Comparison of ENCODE assay signal across 17 mouse cellular contexts in genomic region chr3:60638530-60638929, GRCm38 (mm10).
DNase-seq lines count a peak whose midpoint lies in the region; ATAC-seq and TF ChIP-seq lines count a peak whose summit lies in the region.
"Had no signal": no experiment of that assay in that cellular context is flagged by ENCODE, and none has a peak within 500 bp of the region (broad histone marks: within the 10 kb centered on the region; RNA-seq: fewer than 3 reads in every experiment).

No protein-coding gene starts in this region.

- WGBS in embryonic facial prominence, embryonic 15.5 days: 46% methylated on average over 3 of the region's 3 CpGs
- WGBS in embryonic facial prominence, embryonic 10.5 days: 86% methylated on average over 3 of the region's 3 CpGs
- 35% methylated on average over 3 of the region's 3 CpGs for WGBS in lung, embryonic 15.5 days
- 39% methylated on average over 3 of the region's 3 CpGs for WGBS in lung, adult 2 months
- WGBS in stomach, embryonic 15.5 days: 38% methylated on average over 3 of the region's 3 CpGs
- WGBS in forebrain, embryonic 16.5 days: 66% methylated on average over 3 of the region's 3 CpGs

- no peak for ATAC-seq in embryonic facial prominence, embryonic 15.5 days (ENCODE audit: insufficient number of reproducible peaks, low FRiP score, low TSS enrichment, low read depth)
- ATAC-seq in lung, embryonic 15.5 days (ENCODE audit: borderline replicate concordance, extremely low read depth, low FRiP score, low TSS enrichment): no peak
- ATAC-seq in stomach, embryonic 15.5 days (ENCODE audit: insufficient read depth, low FRiP score, low read depth): no peak; the same call in 1 of the 2 replicates
- no peak for ATAC-seq in forebrain, embryonic 16.5 days
- ATAC-seq: forebrain, postnatal 0 days had no signal

- H3K9ac ChIP-seq in embryonic facial prominence, embryonic 15.5 days: no peak overlapping the region
- no peak overlapping the region for H3K9ac ChIP-seq in lung, embryonic 15.5 days
- no peak overlapping the region for H3K9ac ChIP-seq in stomach, embryonic 15.5 days
- H3K9ac ChIP-seq in forebrain, embryonic 16.5 days (replicated peaks; ENCODE audit: low read depth, low read length): no peak overlapping the region
- H3K9ac ChIP-seq: forebrain, embryonic 12.5 days; forebrain, postnatal 0 days; heart, embryonic 15.5 days had no signal

- TF ChIP-seq CTCF in lung, adult 2 months (IDR thresholded peaks at IDR 0.05; ENCODE audit: insufficient read depth, low read length): no peak
- TF ChIP-seq CTCF in embryonic fibroblast, embryonic 13.5 days (IDR thresholded peaks at IDR 0.05; ENCODE audit: borderline replicate concordance, insufficient read depth, low read length): no peak

- no peaks in the 10 kb centered on the region for H3K4me1 ChIP-seq in embryonic facial prominence, embryonic 15.5 days
- no peaks in the 10 kb centered on the region for H3K4me1 ChIP-seq in embryonic facial prominence, embryonic 10.5 days
- H3K4me1 ChIP-seq in lung, embryonic 15.5 days: no peaks in the 10 kb centered on the region
- no peaks in the 10 kb centered on the region for H3K4me1 ChIP-seq in lung, adult 2 months (ENCODE audit: control insufficient read depth, insufficient read depth, low read length)
- H3K4me1 ChIP-seq in embryonic fibroblast, embryonic 13.5 days (ENCODE audit: control insufficient read depth, insufficient read depth, low read length): no peaks in the 10 kb centered on the region
- no peaks in the 10 kb centered on the region for H3K4me1 ChIP-seq in stomach, embryonic 15.5 days
- H3K4me1 ChIP-seq in forebrain, embryonic 16.5 days (replicated peaks; ENCODE audit: control insufficient read depth, insufficient read depth, low read length): peaks cover 4% of the 10 kb centered on the region; the same call in 1 of the 2 replicates
- H3K4me1 ChIP-seq: forebrain, embryonic 12.5 days; heart, embryonic 15.5 days had no signal

- no peak overlapping the region for H3K4me3 ChIP-seq in embryonic facial prominence, embryonic 15.5 days (replicated peaks)
- H3K4me3 ChIP-seq in embryonic facial prominence, embryonic 10.5 days: no peak overlapping the region
- H3K4me3 ChIP-seq in lung, embryonic 15.5 days: no peak overlapping the region
- H3K4me3 ChIP-seq in lung, adult 2 months (replicated peaks; ENCODE audit: extremely low read depth, low read depth, low read length): no peak overlapping the region
- no peak overlapping the region for H3K4me3 ChIP-seq in embryonic fibroblast, embryonic 13.5 days (ENCODE audit: insufficient read depth, low read length)
- H3K4me3 ChIP-seq in stomach, embryonic 15.5 days (replicated peaks): no peak overlapping the region
- no peak overlapping the region for H3K4me3 ChIP-seq in forebrain, embryonic 16.5 days (replicated peaks; ENCODE audit: low read length)
- H3K4me3 ChIP-seq: forebrain, embryonic 12.5 days; heart, adult 2 months; heart, embryonic 15.5 days had no signal

- no peak for DNase-seq in embryonic facial prominence, embryonic 10.5 days (ENCODE audit: low spot score)
- no peak for DNase-seq in lung, adult 2 months
- DNase-seq: adrenal gland, adult 8-10 months; adrenal gland, postnatal 36 days; B cell, adult 2 months; forebrain, postnatal 0 days; gastrocnemius, postnatal 14 days had no signal

- TF ChIP-seq POLR2A in lung, adult 2 months (IDR thresholded peaks at IDR 0.05; ENCODE audit: borderline replicate concordance, extremely low read depth, low read depth, low read length): no peak
- no peak for TF ChIP-seq POLR2A in embryonic fibroblast, embryonic 13.5 days (IDR thresholded peaks at IDR 0.05; ENCODE audit: low read depth, low read length)

- H3K9me3 ChIP-seq in embryonic facial prominence, embryonic 15.5 days (replicated peaks): no peaks in the 10 kb centered on the region
- no peaks in the 10 kb centered on the region for H3K9me3 ChIP-seq in embryonic facial prominence, embryonic 10.5 days
- no peaks in the 10 kb centered on the region for H3K9me3 ChIP-seq in lung, embryonic 15.5 days
- no peaks in the 10 kb centered on the region for H3K9me3 ChIP-seq in stomach, embryonic 15.5 days
- no peaks in the 10 kb centered on the region for H3K9me3 ChIP-seq in forebrain, embryonic 16.5 days (ENCODE audit: control insufficient read depth, low read length)
- H3K9me3 ChIP-seq: forebrain, embryonic 12.5 days; G1E; heart, embryonic 15.5 days had no signal

- no peaks in the 10 kb centered on the region for H3K36me3 ChIP-seq in embryonic facial prominence, embryonic 15.5 days
- no peaks in the 10 kb centered on the region for H3K36me3 ChIP-seq in embryonic facial prominence, embryonic 10.5 days (replicated peaks)
- no peaks in the 10 kb centered on the region for H3K36me3 ChIP-seq in lung, embryonic 15.5 days
- no peaks in the 10 kb centered on the region for H3K36me3 ChIP-seq in stomach, embryonic 15.5 days
- no peaks in the 10 kb centered on the region for H3K36me3 ChIP-seq in forebrain, embryonic 16.5 days (ENCODE audit: control insufficient read depth, insufficient read depth)
- H3K36me3 ChIP-seq: forebrain, embryonic 12.5 days; G1E; heart, embryonic 15.5 days had no signal

- H3K27ac ChIP-seq in embryonic facial prominence, embryonic 15.5 days (replicated peaks): 0 out of 2 replicates have a peak overlapping the region, but pooled peaks have one; percentile 17
- H3K27ac ChIP-seq in embryonic facial prominence, embryonic 10.5 days (replicated peaks): no peak overlapping the region
- peak overlapping the region; percentile 17 for H3K27ac ChIP-seq in lung, embryonic 15.5 days
- peak overlapping the region; percentile 47; the same call in 1 of the 2 replicates for H3K27ac ChIP-seq in embryonic fibroblast, embryonic 13.5 days (ENCODE audit: insufficient read depth, low read length)
- H3K27ac ChIP-seq in stomach, embryonic 15.5 days: 0 out of 2 replicates have a peak overlapping the region, but pooled peaks have one; percentile 8
- H3K27ac ChIP-seq in forebrain, embryonic 16.5 days (ENCODE audit: low read length): no peak overlapping the region
- H3K27ac ChIP-seq: forebrain, embryonic 12.5 days; heart, adult 2 months; heart, embryonic 15.5 days had no signal

- H3K27me3 ChIP-seq in embryonic facial prominence, embryonic 15.5 days: no peaks in the 10 kb centered on the region
- no peaks in the 10 kb centered on the region for H3K27me3 ChIP-seq in embryonic facial prominence, embryonic 10.5 days (replicated peaks; ENCODE audit: low read depth, poor library complexity, severe bottlenecking)
- no peaks in the 10 kb centered on the region for H3K27me3 ChIP-seq in lung, embryonic 15.5 days
- no peaks in the 10 kb centered on the region for H3K27me3 ChIP-seq in stomach, embryonic 15.5 days (replicated peaks)
- H3K27me3 ChIP-seq in forebrain, embryonic 16.5 days (replicated peaks; ENCODE audit: control insufficient read depth, insufficient read depth, low read length): no peaks in the 10 kb centered on the region
- H3K27me3 ChIP-seq: forebrain, embryonic 12.5 days; heart, embryonic 15.5 days had no signal

- no peak overlapping the region for H3K4me2 ChIP-seq in embryonic facial prominence, embryonic 15.5 days (replicated peaks)
- no peak overlapping the region for H3K4me2 ChIP-seq in lung, embryonic 15.5 days
- H3K4me2 ChIP-seq in stomach, embryonic 15.5 days: no peak overlapping the region
- no peak overlapping the region for H3K4me2 ChIP-seq in forebrain, embryonic 16.5 days (ENCODE audit: low read length)
- H3K4me2 ChIP-seq: forebrain, embryonic 12.5 days; heart, embryonic 11.5 days; heart, embryonic 15.5 days had no signal

Comparison
In these comparisons a context has a peak if more than half of its experiments do, and no peak if none do; other contexts are left out.
1. H3K27ac ChIP-seq: peak in embryonic facial prominence, embryonic 15.5 days (single experiment), lung, embryonic 15.5 days (single experiment), embryonic fibroblast, embryonic 13.5 days (single experiment) and stomach, embryonic 15.5 days (single experiment); none in embryonic facial prominence, embryonic 10.5 days (single experiment) and forebrain, embryonic 16.5 days (single experiment).